Mouse (Mus musculus) G1E (cell line): ENCODE results near the gene Arfrp1. TPM values are rescaled to one million over a fixed set of nuclear protein-coding genes. Genes with fewer than 3 reads are reported as not detected.

Experiments used
- ATAC-seq: 2 replicates; pipeline ENCODE4 v1.8.0; 2016; ENCODE audit warnings: mild to moderate bottlenecking; ENCODE audit not compliant: insufficient number of reproducible peaks, poor library complexity, low FRiP score, severe bottlenecking; ENCODE audit errors: extremely low read depth
- DNase-seq: peaks from one replicate; pipeline ENCODE4 v3.0.0; 2012; ENCODE audit warnings: low spot score
- H3K27me3 ChIP-seq: 2 replicates; pipeline ENCODE4 v1.6.1; 2012; ENCODE audit warnings: mild to moderate bottlenecking, low read length, inconsistent platforms; ENCODE audit not compliant: insufficient read depth
- H3K36me3 ChIP-seq: replicated peaks from 2 replicates; pipeline ENCODE3; 2012; ENCODE audit warnings: mild to moderate bottlenecking, inconsistent platforms
- H3K4me1 ChIP-seq: 2 replicates; pipeline ENCODE4 v1.6.1; 2012; ENCODE audit warnings: low read depth, low read length, inconsistent platforms, mixed read lengths; ENCODE audit not compliant: insufficient read depth
- H3K4me3 ChIP-seq: 2 replicates; pipeline ENCODE4 v1.5.1; 2012; ENCODE audit warnings: low read depth, mild to moderate bottlenecking, inconsistent platforms, low read length, moderate library complexity, mixed read lengths
- H3K9me3 ChIP-seq: replicated peaks from 2 replicates; pipeline ENCODE4 v1.6.1; 2012; ENCODE audit warnings: inconsistent platforms
- CTCF ChIP-seq: IDR thresholded peaks from 2 replicates; pipeline ENCODE4 v1.5.1; 2012; ENCODE audit warnings: low read depth, low read length, inconsistent platforms, mixed read lengths
- GATA1 ChIP-seq: IDR thresholded peaks from 2 replicates; pipeline ENCODE4 v1.6.1; 2012; ENCODE audit warnings: borderline replicate concordance, low read length, inconsistent platforms, mixed read lengths
- GATA2 ChIP-seq: IDR thresholded peaks from 2 replicates; pipeline ENCODE4 v1.6.1; 2012; ENCODE audit warnings: low read depth, low read length, inconsistent platforms, borderline replicate concordance
- POLR2AphosphoS5 ChIP-seq: IDR thresholded peaks from 2 replicates; pipeline ENCODE4 v1.6.1; 2012; ENCODE audit warnings: low read depth, low read length, inconsistent platforms; ENCODE audit not compliant: insufficient replicate concordance
- TAL1 ChIP-seq: conservative IDR thresholded peaks from 2 replicates; pipeline ENCODE4 v1.6.1; 2012; ENCODE audit warnings: low read depth, low read length, inconsistent platforms, mixed read lengths
- polyA plus RNA-seq: library from polyadenylated mRNA; stranded (reverse); fragments of >175 nt; gene quantifications from 2 replicates; pipeline ENCODE4 v1.2.3, GENCODE M21; 2012
- total RNA-seq, 2 experiments: library from RNA; stranded (forward) in 1 of 2; stranded (reverse) in 1 of 2; fragments of 200-1000 nt in 1 of 2; fragments of >200 nt in 1 of 2; fragmentation: Nextera tagmentation in 1 of 2; gene quantifications; 2 replicates each; pipeline ENCODE4 v1.2.3; 2014 to 2017

Arfrp1 gene
- total and polyA plus RNA-seq, 3 experiments, result 25.0 to 32.8 (median 32.1) TPM

- no peak for DNase-seq
- H3K27me3 ChIP-seq, result no peaks in the 10 kb centered on the region
- H3K4me3 ChIP-seq, result no peak overlapping the region
- no peak for ATAC-seq
- H3K36me3 ChIP-seq, result peaks cover 97% of the 10 kb centered on the region
- TF ChIP-seq GATA1, result no peak
- no peak for TF ChIP-seq TAL1
- no peak for TF ChIP-seq POLR2AphosphoS5
- TF ChIP-seq GATA2, result no peak
- TF ChIP-seq CTCF, result no peak
- no peaks in the 10 kb centered on the region for H3K4me1 ChIP-seq
- no peaks in the 10 kb centered on the region for H3K9me3 ChIP-seq
Observed at GRCm38 (mm10) chr2:181380251-181380650, 15.0 kb upstream of the Arfrp1 start.

GRCm38 (mm10) chr2:181379778-181380177 is 14.6 kb upstream of the Arfrp1 start, which contains the start of gene Lime1:
TSS of gene Lime1 (plus strand) at chr2:181380078.
- Histone ChIP-seq H3K9me3 (no peaks in the 10 kb centered on the region), H3K4me3 (no peak within 1 kb of the TSS), H3K4me1 (no peaks in the 10 kb centered on the region), H3K27me3 (no peaks in the 10 kb centered on the region), H3K36me3 (peaks cover 97% of the 10 kb centered on the region)
- TF ChIP-seq TAL1, result no peak
- no peak for TF ChIP-seq GATA1
- no peak for TF ChIP-seq POLR2AphosphoS5
- no peak for TF ChIP-seq GATA2
- TF ChIP-seq CTCF, result no peak
- no peak for ATAC-seq
- DNase-seq, result no peak

GRCm38 (mm10) chr2:181378701-181379100 is 13.5 kb upstream of the Arfrp1 start:
- peaks cover 6% of the 10 kb centered on the region for H3K4me1 ChIP-seq
- ATAC-seq, result no peak
- H3K27me3 ChIP-seq, result no peaks in the 10 kb centered on the region
- H3K4me3 ChIP-seq, result no peak overlapping the region
- H3K36me3 ChIP-seq, result peaks cover 96% of the 10 kb centered on the region
- no peak for TF ChIP-seq GATA1
- no peak for TF ChIP-seq GATA2
- TF ChIP-seq CTCF, result no peak
- no peak for TF ChIP-seq POLR2AphosphoS5
- no peak for TF ChIP-seq TAL1
- DNase-seq, result no peak
- no peaks in the 10 kb centered on the region for H3K9me3 ChIP-seq

GRCm38 (mm10) chr2:181377230-181377629 is 12.0 kb upstream of the Arfrp1 start:
- Histone ChIP-seq H3K36me3 (peaks cover 90% of the 10 kb centered on the region), H3K4me1 (peaks cover 10% of the 10 kb centered on the region), H3K27me3 (no peaks in the 10 kb centered on the region), H3K4me3 (no peak overlapping the region), H3K9me3 (no peaks in the 10 kb centered on the region)
- no peak for ATAC-seq
- DNase-seq, result no peak
- no peak for TF ChIP-seq GATA1
- TF ChIP-seq GATA2, result no peak
- no peak for TF ChIP-seq POLR2AphosphoS5
- TF ChIP-seq TAL1, result no peak
- no peak for TF ChIP-seq CTCF

- peaks cover 89% of the 10 kb centered on the region for H3K36me3 ChIP-seq
- no peak for ATAC-seq
- H3K4me3 ChIP-seq, result no peak overlapping the region
- no peak for TF ChIP-seq POLR2AphosphoS5
- TF ChIP-seq GATA2, result no peak
- no peak for TF ChIP-seq GATA1
- peak; percentile 4; the same call in 1 of the 2 replicates for TF ChIP-seq CTCF
- TF ChIP-seq TAL1, result no peak
- H3K27me3 ChIP-seq, result no peaks in the 10 kb centered on the region
- DNase-seq, result no peak
- peaks cover 10% of the 10 kb centered on the region for H3K4me1 ChIP-seq
- no peaks in the 10 kb centered on the region for H3K9me3 ChIP-seq
Observed at GRCm38 (mm10) chr2:181375787-181376186, 10.6 kb upstream of the Arfrp1 start.

GRCm38 (mm10) chr2:181370001-181370400 is 4.8 kb upstream of the Arfrp1 start:
- Histone ChIP-seq H3K9me3 (no peaks in the 10 kb centered on the region), H3K4me1 (peaks cover 38% of the 10 kb centered on the region), H3K36me3 (peaks cover 69% of the 10 kb centered on the region), H3K27me3 (no peaks in the 10 kb centered on the region), H3K4me3 (no peak overlapping the region)
- ATAC-seq (no peak), DNase-seq (no peak)
- TF ChIP-seq GATA1 (no peak), TAL1 (no peak), POLR2AphosphoS5 (no peak), CTCF (no peak), GATA2 (no peak)
